Mouse (Mus musculus): ENCODE data around the gene Gm4792. TPM values are rescaled to one million over a fixed set of nuclear protein-coding genes. Genes with fewer than 3 reads are reported as not detected.

Gene Gm4792
- polyA plus RNA-seq, 1 experiment = not detected

GRCm38 (mm10) chr10:94249575-94250456, 48.7 kb downstream of the Gm4792 start:
- WGBS = 47% methylated on average over 22 of the region's 22 CpGs
- no peak for DNase-seq (ENCODE audit: low read depth, low spot score)

GRCm38 (mm10) chr10:94247748-94248349, 50.7 kb downstream of the Gm4792 start:
- DNase-seq (ENCODE audit: low read depth, low spot score) = no peak
- WGBS = 75% methylated on average over 7 of the region's 7 CpGs

Other genes starting within 250 kb of the Gm4792 start
- 3.6 and 5.0 TPM in 2 replicates for gene Nr2c1, start 150.7 kb downstream of the Gm4792 start, polyA plus RNA-seq (2012; rRNA removed)
- 100 and 102 TPM in 2 replicates for gene Ndufa12, start 100.0 kb downstream of the Gm4792 start, polyA plus RNA-seq (2012; rRNA removed)
- gene Tmcc3, start 13.2 kb upstream of the Gm4792 start, polyA plus RNA-seq (2012; rRNA removed) = 26.0 and 66.8 TPM in 2 replicates